Mouse (Mus musculus) liver, embryonic 11.5 days (tissue): ENCODE results near the gene Padi6. TPM values are rescaled to one million over a fixed set of nuclear protein-coding genes. Genes with fewer than 3 reads are reported as not detected.

ENCODE experiments used
- ATAC-seq: fragments of 200-750 bp; cut with Nextera tagmentation; replicated peaks from 2 replicates; pipeline ENCODE4 v1.8.0; 2017; ENCODE audit warnings: moderate number of reproducible peaks, mild to moderate bottlenecking, moderate TSS enrichment, moderate library complexity; ENCODE audit not compliant: low FRiP score
- DNase-seq: peaks from one replicate; pipeline ENCODE4 v3.0.0-alpha.2; 2017; ENCODE audit warnings: low spot score
- H3K27ac ChIP-seq: fragments of 300-500 bp; sonication (generic); 2 replicates; pipeline ENCODE4 v1.5.1; 2014; ENCODE audit warnings: mild to moderate bottlenecking, low read depth, low read length, control low read depth
- H3K27me3 ChIP-seq: fragments of 300-500 bp; sonication (generic); replicated peaks from 2 replicates; pipeline ENCODE4 v1.6.1; 2014; ENCODE audit warnings: low read length, mixed read lengths; ENCODE audit not compliant: control insufficient read depth, insufficient read depth
- H3K36me3 ChIP-seq: fragments of 300-500 bp; sonication (generic); 2 replicates; pipeline ENCODE4 v1.6.1; 2014; ENCODE audit warnings: mild to moderate bottlenecking, low read length, moderate library complexity, mixed read lengths; ENCODE audit not compliant: control insufficient read depth, insufficient read depth
- H3K4me1 ChIP-seq: fragments of 300-500 bp; sonication (generic); replicated peaks from 2 replicates; pipeline ENCODE4 v1.6.1; 2014; ENCODE audit warnings: low read length, mixed read lengths; ENCODE audit not compliant: control insufficient read depth, insufficient read depth
- H3K4me2 ChIP-seq: fragments of 300-500 bp; sonication (generic); 2 replicates; pipeline ENCODE4 v1.6.1; 2014; ENCODE audit warnings: mild to moderate bottlenecking, control low read depth, moderate library complexity
- H3K4me3 ChIP-seq: fragments of 300-500 bp; sonication (generic); 2 replicates; pipeline ENCODE4 v1.5.1; 2014; ENCODE audit warnings: low read depth, low read length, control low read depth
- H3K9ac ChIP-seq: fragments of 300-500 bp; sonication (generic); 2 replicates; pipeline ENCODE4 v1.6.1; 2014; ENCODE audit warnings: low read depth, low read length, control low read depth
- H3K9me3 ChIP-seq: fragments of 300-500 bp; sonication (generic); 2 replicates; pipeline ENCODE4 v1.6.1; 2016; ENCODE audit warnings: low read length, inconsistent platforms, mixed read lengths; ENCODE audit not compliant: control insufficient read depth
- WGBS: fragments of 180-500 bp; shearing (Covaris S2); extraction: QIAGEN DNeasy Blood & Tissue Kit; methylation state at CpG from one replicate; pipeline ENCODE4 v1.1.7; 2014; 5-methylcytosine and 5-hydroxymethylcytosine counted together
- microRNA-seq: library from miRNA; unstranded; fragments of <30 nt; microRNA quantifications from one replicate; pipeline ENCODE4, GENCODE M21; 2017; ENCODE audit warnings: borderline number of aligned reads
- polyA plus RNA-seq: library from polyadenylated mRNA; unstranded; fragments of >200 nt; fragmentation: Nextera tagmentation; extraction: Ambion mirVana; gene quantifications from 2 replicates; pipeline ENCODE4 v1.2.1, GENCODE M21; 2014

Padi6 gene
- polyA plus RNA-seq, 1 experiment from 2014 or later = not detected

- no peak for DNase-seq
- no peaks in the 10 kb centered on the region for H3K9me3 ChIP-seq
- H3K4me2 ChIP-seq = peak overlapping the region; percentile 47
- ATAC-seq = no peak
- H3K9ac ChIP-seq = no peak overlapping the region
- no peak overlapping the region for H3K4me3 ChIP-seq
- no peaks in the 10 kb centered on the region for H3K27me3 ChIP-seq
- 23% methylated on average over 16 of the region's 18 CpGs for WGBS
- H3K27ac ChIP-seq = no peak overlapping the region
- H3K36me3 ChIP-seq = no peaks in the 10 kb centered on the region
- H3K4me1 ChIP-seq = peaks cover 14% of the 10 kb centered on the region
Measured at GRCm38 (mm10) chr4:140679723-140680380, 62.6 kb downstream of the Padi6 start.

- Histone ChIP-seq H3K4me2 (no peak overlapping the region), H3K4me3 (no peak overlapping the region), H3K4me1 (peaks cover 10% of the 10 kb centered on the region), H3K9ac (no peak overlapping the region), H3K27ac (no peak overlapping the region), H3K9me3 (no peaks in the 10 kb centered on the region), H3K36me3 (no peaks in the 10 kb centered on the region), H3K27me3 (no peaks in the 10 kb centered on the region)
- no peak for ATAC-seq
- DNase-seq = no peak
- 16% methylated on average over 5 of the region's 5 CpGs for WGBS
Measured at GRCm38 (mm10) chr4:140679038-140679437, 63.4 kb downstream of the Padi6 start.

Small RNA genes within 50 kb of the gene (microRNA-seq; reads per million reads assigned to microRNA genes)
- gene Gm23045 = not detected
- 4.6 reads per million, percentile 11 among the genes with 10 or more reads in this experiment for gene Gm25951

Other genes with a start within 250 kb of the Padi6 start
- 5.0 and 6.7 TPM in 2 replicates for gene Arhgef10l, start 76.6 kb downstream of the Padi6 start, polyA plus RNA-seq
- gene Rcc2, start 42.1 kb downstream of the Padi6 start, polyA plus RNA-seq = 66.7 and 74.5 TPM in 2 replicates
- 0.32 and 0.34 TPM in 2 replicates for gene Padi4, start 31.6 kb upstream of the Padi6 start, polyA plus RNA-seq
- 0.56 and 0.96 TPM in 2 replicates for gene Padi3, start 68.0 kb upstream of the Padi6 start, polyA plus RNA-seq
- gene Padi1, start 103.1 kb upstream of the Padi6 start, polyA plus RNA-seq = 0.06 and 0.11 TPM in 2 replicates
- gene Padi2, start 163.7 kb upstream of the Padi6 start, polyA plus RNA-seq = 2.4 and 2.8 TPM in 2 replicates
- 339 and 355 TPM in 2 replicates for gene Sdhb, start 218.6 kb upstream of the Padi6 start, polyA plus RNA-seq
- 41.7 and 42.7 TPM in 2 replicates for gene Atp13a2, start 244.2 kb upstream of the Padi6 start, polyA plus RNA-seq